Mouse (Mus musculus) heart, adult 2 months (tissue): ENCODE results near the gene Cd79a. TPM values are rescaled to one million over a fixed set of nuclear protein-coding genes. Genes with fewer than 3 reads are reported as not detected.

Experiments
- DNase-seq, 2 experiments: peaks; one replicate each; pipeline ENCODE4 v3.0.0; 2021
- H3K27ac ChIP-seq: fragments of 200-600 bp; 2 replicates; pipeline ENCODE4 v1.8.1; 2022
- H3K27me3 ChIP-seq: fragments of 200-500 bp; 2 replicates; pipeline ENCODE4 v1.6.1; 2012; ENCODE audit warnings: mild to moderate bottlenecking, low read length, inconsistent platforms, mixed read lengths; ENCODE audit not compliant: control insufficient read depth, insufficient read depth
- H3K36me3 ChIP-seq: fragments of 200-500 bp; 2 replicates; pipeline ENCODE4 v1.6.1; 2012; ENCODE audit warnings: low read length, inconsistent platforms; ENCODE audit not compliant: control insufficient read depth, insufficient read depth
- H3K4me1 ChIP-seq: fragments of 200-500 bp; 2 replicates; pipeline ENCODE4 v1.6.1; 2011; ENCODE audit warnings: low read length; ENCODE audit not compliant: control insufficient read depth, insufficient read depth
- H3K4me3 ChIP-seq: fragments of 200-600 bp; 2 replicates; pipeline ENCODE4 v1.8.1; 2022
- H3K79me2 ChIP-seq: fragments of 200-500 bp; replicated peaks from 2 replicates; pipeline ENCODE4 v1.6.1; 2012; ENCODE audit warnings: mild to moderate bottlenecking, inconsistent platforms, low read length, moderate library complexity, mixed read lengths; ENCODE audit not compliant: control insufficient read depth, insufficient read depth
- H3K9ac ChIP-seq: fragments of 200-500 bp; 2 replicates; pipeline ENCODE4 v1.6.1; 2012; ENCODE audit warnings: low read depth, mild to moderate bottlenecking, control low read depth, inconsistent platforms, low read length, mixed read lengths
- CTCF ChIP-seq: fragments of 200-600 bp; IDR thresholded peaks from 2 replicates; pipeline ENCODE4 v1.8.1; 2022; ENCODE audit warnings: antibody characterized with exemption, mild to moderate bottlenecking, moderate library complexity
- EP300 ChIP-seq: fragments of 200-500 bp; IDR thresholded peaks from 2 replicates; pipeline ENCODE4 v1.6.1; 2011; ENCODE audit warnings: low read depth, low read length, control low read depth; ENCODE audit not compliant: insufficient read depth
- POLR2A ChIP-seq: fragments of 200-500 bp; IDR thresholded peaks from 2 replicates; pipeline ENCODE4 v1.6.1; 2011; ENCODE audit warnings: mild to moderate bottlenecking, low read depth, low read length, control low read depth; ENCODE audit not compliant: insufficient read depth
- WGBS: fragments of 180-500 bp; shearing (Covaris S2); methylation state at CpG from one replicate; pipeline ENCODE4 v1.1.7; 2018; 5-methylcytosine and 5-hydroxymethylcytosine counted together
- intact Hi-C: fragments of 180-260 bp; cut with DNase I; formaldehyde crosslinking; loops from one replicate; pipeline ENCODE4 v1.15.1; 2025
- polyA plus RNA-seq: library from polyadenylated mRNA; depleted of rRNA; stranded (reverse); fragments of >200 nt; gene quantifications from 2 replicates; pipeline ENCODE4 v1.2.3, GENCODE M21; 2012
- total RNA-seq, 2 experiments: library from RNA; stranded (reverse); gene quantifications; 2 replicates each; pipeline ENCODE4 v1.2.3; 2021

Gene Cd79a
- total and polyA plus RNA-seq, 3 experiments, result 1.1 to 15.6 (median 1.7) TPM

GRCm38 (mm10) chr7:24853695-24854094 lies 43.5 kb upstream of the Cd79a start:
- H3K27me3 ChIP-seq, result no peaks in the 10 kb centered on the region
- H3K4me1 ChIP-seq, result no peaks in the 10 kb centered on the region
- intact Hi-C loops, result no loop called here
- no peaks in the 10 kb centered on the region for H3K36me3 ChIP-seq
- no peak overlapping the region for H3K27ac ChIP-seq
- TF ChIP-seq EP300, result no peak
- TF ChIP-seq POLR2A, result no peak
- TF ChIP-seq CTCF, result no peak
- H3K79me2 ChIP-seq, result no peaks in the 10 kb centered on the region
- no peak overlapping the region for H3K9ac ChIP-seq
- 26% methylated on average over 7 of the region's 7 CpGs for WGBS
- DNase-seq, result no peak
- no peak overlapping the region for H3K4me3 ChIP-seq

DNA sequence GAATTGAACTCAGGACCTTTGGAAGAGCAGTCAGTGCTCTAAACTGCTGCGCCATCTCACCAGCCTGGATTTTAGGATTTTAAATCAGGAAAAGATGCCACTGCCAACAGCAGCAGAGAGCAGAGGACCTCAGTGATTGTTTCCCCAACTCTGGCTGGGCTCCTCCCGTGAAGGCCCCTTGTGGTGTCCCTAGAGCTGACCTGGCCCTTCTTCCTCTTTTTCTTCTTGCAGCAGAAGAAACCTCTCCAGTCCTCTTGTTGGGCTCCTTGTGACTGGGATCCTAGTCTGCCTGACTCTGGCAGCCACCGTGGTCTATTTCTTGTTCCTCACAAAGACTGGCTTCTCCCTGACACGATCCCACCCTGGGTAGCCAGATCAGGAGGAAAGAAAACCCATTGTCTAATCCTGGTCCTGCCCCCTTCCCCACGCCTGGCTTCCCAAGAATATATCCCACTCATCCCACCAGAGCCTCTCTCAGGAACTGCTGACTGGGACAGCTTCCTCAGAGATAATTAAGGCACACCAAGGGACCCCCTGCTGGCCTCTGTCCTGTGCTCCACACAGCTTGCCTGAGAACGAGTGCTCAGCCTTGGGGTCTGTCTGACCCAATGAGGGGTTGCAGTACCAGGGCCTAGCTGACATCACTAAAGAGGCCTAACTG lies 40.6 kb upstream of the Cd79a start:
- H3K4me3 ChIP-seq, result no peak overlapping the region
- DNase-seq, result no peak
- no peak overlapping the region for H3K27ac ChIP-seq
- no peak overlapping the region for H3K9ac ChIP-seq
- 37% methylated on average over 6 of the region's 6 CpGs for WGBS
- TF ChIP-seq POLR2A, result no peak
- no peaks in the 10 kb centered on the region for H3K36me3 ChIP-seq
- intact Hi-C loops, result no loop called here
- no peaks in the 10 kb centered on the region for H3K27me3 ChIP-seq
- no peaks in the 10 kb centered on the region for H3K79me2 ChIP-seq
- no peaks in the 10 kb centered on the region for H3K4me1 ChIP-seq

DNA sequence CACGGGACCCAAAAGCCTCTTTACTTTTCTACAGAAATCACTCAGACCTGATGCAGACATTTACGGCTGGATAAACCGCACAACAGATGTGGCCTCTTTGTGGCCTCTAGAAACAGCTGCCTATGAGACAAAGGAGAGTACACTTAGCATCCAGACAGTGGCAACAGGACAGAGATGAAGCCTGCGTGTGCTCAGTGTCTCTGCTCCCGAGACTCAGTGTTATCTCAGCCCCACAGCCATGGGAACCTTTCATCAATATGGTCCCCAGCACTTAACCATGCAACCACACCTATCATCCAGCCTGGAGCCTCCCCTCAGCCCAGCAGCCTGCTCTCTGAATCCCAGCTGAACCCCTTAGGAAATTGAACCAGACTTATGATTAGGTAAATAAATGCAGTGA lies 37.9 kb upstream of the Cd79a start:
- WGBS, result 63% methylated on average over 5 of the region's 5 CpGs

DNA sequence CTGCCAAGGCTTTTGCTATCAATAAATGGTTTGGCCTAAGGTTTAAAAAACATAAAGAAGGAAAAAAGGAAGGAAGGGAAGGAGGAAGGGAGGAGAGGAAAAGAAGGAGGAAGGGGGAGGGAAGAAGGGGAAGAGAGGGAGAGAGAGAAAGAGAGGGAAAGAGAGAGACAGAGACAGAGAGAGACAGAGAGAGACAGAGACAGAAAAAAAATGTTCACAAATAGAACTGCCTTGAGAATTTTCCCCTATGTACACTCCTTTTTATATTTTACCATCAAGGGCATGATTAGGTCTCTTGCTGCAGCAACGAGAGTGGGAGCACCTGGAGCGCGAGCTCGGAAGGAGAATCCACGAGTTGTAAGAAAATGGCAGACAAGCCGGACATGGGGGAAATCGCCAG lies 35.3 kb upstream of the Cd79a start, which contains the start of gene Gm9844:
Gm9844 (plus strand) TSS at position 301 of the 400 bp plus-strand sequence.
- no peaks in the 10 kb centered on the region for H3K4me1 ChIP-seq
- no peak within 1 kb of the TSS for H3K9ac ChIP-seq
- no peak for DNase-seq
- H3K79me2 ChIP-seq, result no peaks in the 10 kb centered on the region
- H3K27me3 ChIP-seq, result no peaks in the 10 kb centered on the region
- no peak within 1 kb of the TSS for H3K27ac ChIP-seq
- intact Hi-C loops, result no loop called here
- WGBS, result 73% methylated on average over 7 of the region's 7 CpGs
- no peak for TF ChIP-seq EP300
- no peak for TF ChIP-seq POLR2A
- TF ChIP-seq CTCF, result no peak
- no peaks in the 10 kb centered on the region for H3K36me3 ChIP-seq
- H3K4me3 ChIP-seq, result no peak within 1 kb of the TSS

More for the DNA sequence above, 37.9 kb upstream of the Cd79a start:
- Histone ChIP-seq H3K4me1 (no peaks in the 10 kb centered on the region), H3K36me3 (no peaks in the 10 kb centered on the region), H3K27ac (no peak overlapping the region), H3K9ac (no peak overlapping the region), H3K27me3 (no peaks in the 10 kb centered on the region), H3K79me2 (no peaks in the 10 kb centered on the region), H3K4me3 (no peak overlapping the region)
- intact Hi-C loops, result no loop called here
- no peak for DNase-seq
- TF ChIP-seq EP300 (no peak), CTCF (no peak), POLR2A (no peak)

- no peak for DNase-seq
- Histone ChIP-seq H3K9ac (no peak overlapping the region), H3K4me3 (no peak overlapping the region), H3K27me3 (no peaks in the 10 kb centered on the region), H3K79me2 (no peaks in the 10 kb centered on the region), H3K4me1 (no peaks in the 10 kb centered on the region), H3K27ac (no peak overlapping the region), H3K36me3 (no peaks in the 10 kb centered on the region)
- 68% methylated on average over 4 of the region's 4 CpGs for WGBS
- TF ChIP-seq EP300 (no peak), CTCF (no peak), POLR2A (no peak)
- intact Hi-C loops, result no loop called here
Measured at GRCm38 (mm10) chr7:24862853-24863252, 34.3 kb upstream of the Cd79a start.

DNA sequence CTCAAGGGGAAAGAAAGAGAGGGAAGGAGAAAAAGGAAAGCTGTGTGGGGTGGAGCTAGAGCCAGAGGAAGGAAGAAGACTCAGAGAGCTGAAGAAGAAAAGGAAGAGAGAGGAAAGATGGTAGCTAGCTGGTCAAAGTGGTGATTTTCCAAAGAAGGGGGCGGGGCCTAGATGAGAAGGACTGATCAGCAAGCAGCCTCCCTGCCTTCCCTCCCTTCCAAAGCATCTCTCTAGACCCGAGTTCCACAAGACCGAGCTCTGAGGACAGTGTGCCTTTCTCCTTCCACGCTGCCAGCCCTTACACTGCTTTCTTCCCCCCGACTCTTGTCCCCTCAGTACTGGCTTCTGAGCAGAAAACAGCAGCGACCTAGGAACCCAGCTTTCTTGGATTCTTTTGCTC lies 33.0 kb upstream of the Cd79a start:
- 37% methylated on average over 6 of the region's 6 CpGs for WGBS

More for the DNA sequence above, 33.0 kb upstream of the Cd79a start:
- Histone ChIP-seq H3K79me2 (no peaks in the 10 kb centered on the region), H3K4me3 (no peak overlapping the region), H3K4me1 (no peaks in the 10 kb centered on the region), H3K36me3 (no peaks in the 10 kb centered on the region), H3K27me3 (no peaks in the 10 kb centered on the region; the same call in 1 of the 2 replicates), H3K9ac (no peak overlapping the region), H3K27ac (no peak overlapping the region)
- intact Hi-C loops, result no loop called here
- TF ChIP-seq CTCF (no peak), EP300 (no peak), POLR2A (no peak)
- DNase-seq, result no peak
